Mouse (Mus musculus): ENCODE data around the gene Orc2. TPM values are rescaled to one million over a fixed set of nuclear protein-coding genes. Genes with fewer than 3 reads are reported as not detected.

The Orc2 gene
- total and polyA plus RNA-seq, 3 experiments = 48.6 to 151 (median 99.1) TPM

GRCm38 (mm10) chr1:58422879-58423278, 82.0 kb downstream of the Orc2 start:
- Histone ChIP-seq H3K36me3 (replicated peaks in 1 of 2; ENCODE audit: control insufficient read depth in 1 of 2, insufficient read depth in 1 of 2, low read length in 1 of 2) (peaks cover 31 to 39% of the 10 kb centered on the region in 2 experiments), H3K79me2 (replicated peaks; ENCODE audit: control insufficient read depth, extremely low read depth, insufficient read depth, poor library complexity, severe bottlenecking) (peaks cover 49% of the 10 kb centered on the region)
- in situ Hi-C loops (cut with MboI; ENCODE audit: low pct_ligation_motif_present, low pct_unique_long_range_greater_than_20kb, low sequenced_read_pairs) = no loop called here

GRCm38 (mm10) chr1:58420961-58421360, 83.9 kb downstream of the Orc2 start:
- dilution Hi-C loops (cut with MboI; ENCODE audit: extremely low pct_ligation_motif_present, extremely low pct_unique_long_range_greater_than_20kb, low sequenced_read_pairs) = no loop called here
- no peak for TF ChIP-seq CTCF (conservative IDR thresholded peaks at IDR 0.05 in 1 of 2, IDR thresholded peaks at IDR 0.05 in 1 of 2; ENCODE audit: low read depth in 2 of 2, low read length in 2 of 2)
- no peak for TF ChIP-seq ELF1 (IDR thresholded peaks at IDR 0.05; ENCODE audit: low read depth, low read length)
- no peak for TF ChIP-seq MAFK (IDR thresholded peaks at IDR 0.05; ENCODE audit: insufficient replicate concordance, low read length)
- no peak for TF ChIP-seq CHD1 (IDR thresholded peaks at IDR 0.05; ENCODE audit: low read depth, low read length)
- no peak for TF ChIP-seq ZKSCAN1 (IDR thresholded peaks at IDR 0.05; ENCODE audit: borderline replicate concordance, low read depth, low read length)
- TF ChIP-seq MAX (IDR thresholded peaks at IDR 0.05; ENCODE audit: low read length) = no peak
- no peak for TF ChIP-seq BHLHE40 (IDR thresholded peaks at IDR 0.05; ENCODE audit: low read depth, low read length)
- TF ChIP-seq UBTF (IDR thresholded peaks at IDR 0.05; ENCODE audit: low read depth, low read length) = no peak
- no peak for TF ChIP-seq E2F4 (IDR thresholded peaks at IDR 0.05; ENCODE audit: insufficient replicate concordance, low read depth, low read length)
- TF ChIP-seq MYC (IDR thresholded peaks at IDR 0.05; ENCODE audit: low read depth, low read length) = no peak
- TF ChIP-seq RCOR1 (conservative IDR thresholded peaks at IDR 0.05; ENCODE audit: low read depth, low read length) = no peak
- no peak for TF ChIP-seq ETS1 (conservative IDR thresholded peaks at IDR 0.05; ENCODE audit: low read depth, low read length)
- H3K4me2 ChIP-seq (ENCODE audit: insufficient read depth, low read depth, poor library complexity, severe bottlenecking) = peak overlapping the region; percentile 93; the same call in 1 of the 2 replicates
- no peak overlapping the region for H3K9ac ChIP-seq (ENCODE audit: insufficient read depth, low read depth)
- no peaks in the 10 kb centered on the region for H3K27me3 ChIP-seq (replicated peaks)
- H3K36me3 ChIP-seq (replicated peaks in 1 of 2; ENCODE audit: control insufficient read depth in 1 of 2, insufficient read depth in 1 of 2, low read length in 1 of 2) = peaks cover 41 to 54% of the 10 kb centered on the region in 2 experiments
- no peak for DNase-seq (ENCODE audit: extremely low read depth)
- peaks cover 66% of the 10 kb centered on the region for H3K79me2 ChIP-seq (replicated peaks; ENCODE audit: control insufficient read depth, extremely low read depth, insufficient read depth, poor library complexity, severe bottlenecking)
- H3K9me3 ChIP-seq (replicated peaks; ENCODE audit: low read length) = no peaks in the 10 kb centered on the region
- no peak overlapping the region for H3K4me3 ChIP-seq (replicated peaks in 1 of 3; ENCODE audit: low read depth in 2 of 3, low read length in 2 of 3, poor library complexity in 1 of 3)
- H3K27ac ChIP-seq (ENCODE audit: insufficient read depth, low read depth) = no peak overlapping the region
- in situ Hi-C loops (cut with MboI; ENCODE audit: low pct_ligation_motif_present, low pct_unique_long_range_greater_than_20kb, low sequenced_read_pairs) = no loop called here
- peaks cover 6 to 40% of the 10 kb centered on the region in 2 experiments; a peak in 3 of 4 replicates for H3K4me1 ChIP-seq (ENCODE audit: control insufficient read depth in 1 of 2, insufficient read depth in 2 of 2)

More at GRCm38 (mm10) chr1:58422879-58423278, 82.0 kb downstream of the Orc2 start:
- Histone ChIP-seq H3K9ac (ENCODE audit: insufficient read depth, low read depth) (peak overlapping the region; percentile 100), H3K4me2 (ENCODE audit: insufficient read depth, low read depth, poor library complexity, severe bottlenecking) (no peak overlapping the region), H3K4me1 (ENCODE audit: control insufficient read depth in 1 of 2, insufficient read depth in 2 of 2) (peaks cover 6 to 39% of the 10 kb centered on the region in 2 experiments; a peak in 3 of 4 replicates), H3K27me3 (replicated peaks) (no peaks in the 10 kb centered on the region), H3K9me3 (replicated peaks; ENCODE audit: low read length) (no peaks in the 10 kb centered on the region), H3K27ac (ENCODE audit: insufficient read depth, low read depth) (no peak overlapping the region; the same call in 1 of the 2 replicates), H3K4me3 (replicated peaks in 1 of 3; ENCODE audit: low read depth in 2 of 3, low read length in 2 of 3, poor library complexity in 1 of 3) (peak overlapping the region; percentile 94 to 99 (median 96))
- dilution Hi-C loops (cut with MboI; ENCODE audit: extremely low pct_ligation_motif_present, extremely low pct_unique_long_range_greater_than_20kb, low sequenced_read_pairs) = no loop called here
- no peak for TF ChIP-seq BHLHE40 (IDR thresholded peaks at IDR 0.05; ENCODE audit: low read depth, low read length)
- TF ChIP-seq CTCF (conservative IDR thresholded peaks at IDR 0.05 in 1 of 2, IDR thresholded peaks at IDR 0.05 in 1 of 2; ENCODE audit: low read depth in 2 of 2, low read length in 2 of 2) = no peak
- TF ChIP-seq MEF2A (IDR thresholded peaks at IDR 0.05; ENCODE audit: borderline replicate concordance, low read depth, low read length) = no peak
- no peak for TF ChIP-seq ZKSCAN1 (IDR thresholded peaks at IDR 0.05; ENCODE audit: borderline replicate concordance, low read depth, low read length)
- no peak for TF ChIP-seq TBP (conservative IDR thresholded peaks at IDR 0.05; ENCODE audit: low read depth, low read length)
- no peak for TF ChIP-seq ELF1 (IDR thresholded peaks at IDR 0.05; ENCODE audit: low read depth, low read length)
- TF ChIP-seq MAZ (IDR thresholded peaks at IDR 0.05; ENCODE audit: low read depth, low read length) = no peak
- TF ChIP-seq CHD1 (IDR thresholded peaks at IDR 0.05; ENCODE audit: low read depth, low read length) = no peak
- no peak for TF ChIP-seq NELFE (IDR thresholded peaks at IDR 0.05; ENCODE audit: low read depth, low read length)
- no peak for TF ChIP-seq CHD2 (IDR thresholded peaks at IDR 0.05; ENCODE audit: low read length)
- TF ChIP-seq HCFC1 (IDR thresholded peaks at IDR 0.05; ENCODE audit: low read depth, low read length) = peak; percentile 38; the same call in 1 of the 2 replicates
- no peak for TF ChIP-seq RAD21 (IDR thresholded peaks at IDR 0.05; ENCODE audit: low read depth, low read length)
- peak; percentile 97 for TF ChIP-seq SIN3A (IDR thresholded peaks at IDR 0.05; ENCODE audit: low read length)
- TF ChIP-seq GABPA (IDR thresholded peaks at IDR 0.05; ENCODE audit: insufficient replicate concordance, low read depth, low read length) = no peak
- TF ChIP-seq ETS1 (conservative IDR thresholded peaks at IDR 0.05; ENCODE audit: low read depth, low read length) = no peak
- 0 out of 2 replicates have a peak, but pooled peaks have one; percentile 2 for TF ChIP-seq MXI1 (IDR thresholded peaks at IDR 0.05; ENCODE audit: low read depth, low read length)
- no peak for TF ChIP-seq NRF1 (IDR thresholded peaks at IDR 0.05; ENCODE audit: low read depth, low read length)
- TF ChIP-seq TCF12 (IDR thresholded peaks at IDR 0.05; ENCODE audit: low read depth, low read length) = no peak
- TF ChIP-seq ZMIZ1 (IDR thresholded peaks at IDR 0.05; ENCODE audit: low read depth, low read length) = no peak
- TF ChIP-seq IRF4 (IDR thresholded peaks at IDR 0.05; ENCODE audit: low read depth, low read length) = no peak
- no peak for TF ChIP-seq UBTF (IDR thresholded peaks at IDR 0.05; ENCODE audit: low read depth, low read length)
- no peak for TF ChIP-seq MAX (IDR thresholded peaks at IDR 0.05; ENCODE audit: low read length)
- peak; percentile 81 for DNase-seq (ENCODE audit: extremely low read depth)
